Mouse (Mus musculus) liver, embryonic 11.5 days (tissue): ENCODE data around the gene Gm10160. TPM values are rescaled to one million over a fixed set of nuclear protein-coding genes. Genes with fewer than 3 reads are reported as not detected.
A peak's percentile ranks its signal among the peaks of the same experiment; 100 is the strongest.

ENCODE experiments used
- ATAC-seq: fragments of 200-750 bp; cut with Nextera tagmentation; replicated peaks from 2 replicates; pipeline ENCODE4 v1.8.0; 2017; ENCODE audit warnings: moderate number of reproducible peaks, mild to moderate bottlenecking, moderate TSS enrichment, moderate library complexity; ENCODE audit not compliant: low FRiP score
- DNase-seq: peaks from one replicate; pipeline ENCODE4 v3.0.0-alpha.2; 2017; ENCODE audit warnings: low spot score
- H3K27ac ChIP-seq: fragments of 300-500 bp; sonication (generic); 2 replicates; pipeline ENCODE4 v1.5.1; 2014; ENCODE audit warnings: mild to moderate bottlenecking, low read depth, low read length, control low read depth
- H3K27me3 ChIP-seq: fragments of 300-500 bp; sonication (generic); replicated peaks from 2 replicates; pipeline ENCODE4 v1.6.1; 2014; ENCODE audit warnings: low read length, mixed read lengths; ENCODE audit not compliant: control insufficient read depth, insufficient read depth
- H3K36me3 ChIP-seq: fragments of 300-500 bp; sonication (generic); 2 replicates; pipeline ENCODE4 v1.6.1; 2014; ENCODE audit warnings: mild to moderate bottlenecking, low read length, moderate library complexity, mixed read lengths; ENCODE audit not compliant: control insufficient read depth, insufficient read depth
- H3K4me1 ChIP-seq: fragments of 300-500 bp; sonication (generic); replicated peaks from 2 replicates; pipeline ENCODE4 v1.6.1; 2014; ENCODE audit warnings: low read length, mixed read lengths; ENCODE audit not compliant: control insufficient read depth, insufficient read depth
- H3K4me2 ChIP-seq: fragments of 300-500 bp; sonication (generic); 2 replicates; pipeline ENCODE4 v1.6.1; 2014; ENCODE audit warnings: mild to moderate bottlenecking, control low read depth, moderate library complexity
- H3K4me3 ChIP-seq: fragments of 300-500 bp; sonication (generic); 2 replicates; pipeline ENCODE4 v1.5.1; 2014; ENCODE audit warnings: low read depth, low read length, control low read depth
- H3K9ac ChIP-seq: fragments of 300-500 bp; sonication (generic); 2 replicates; pipeline ENCODE4 v1.6.1; 2014; ENCODE audit warnings: low read depth, low read length, control low read depth
- H3K9me3 ChIP-seq: fragments of 300-500 bp; sonication (generic); 2 replicates; pipeline ENCODE4 v1.6.1; 2016; ENCODE audit warnings: low read length, inconsistent platforms, mixed read lengths; ENCODE audit not compliant: control insufficient read depth
- WGBS: fragments of 180-500 bp; shearing (Covaris S2); extraction: QIAGEN DNeasy Blood & Tissue Kit; methylation state at CpG from one replicate; pipeline ENCODE4 v1.1.7; 2014; 5-methylcytosine and 5-hydroxymethylcytosine counted together
- polyA plus RNA-seq: library from polyadenylated mRNA; unstranded; fragments of >200 nt; fragmentation: Nextera tagmentation; extraction: Ambion mirVana; gene quantifications from 2 replicates; pipeline ENCODE4 v1.2.1, GENCODE M21; 2014

The Gm10160 gene
- polyA plus RNA-seq, 1 experiment from 2014 or later = not detected

- Histone ChIP-seq H3K4me2 (no peak overlapping the region; the same call in 1 of the 2 replicates), H3K27ac (no peak overlapping the region), H3K27me3 (peaks cover 52% of the 10 kb centered on the region), H3K9ac (no peak overlapping the region), H3K4me1 (peaks cover 13% of the 10 kb centered on the region), H3K9me3 (no peaks in the 10 kb centered on the region), H3K4me3 (no peak overlapping the region), H3K36me3 (no peaks in the 10 kb centered on the region)
- 60% methylated on average over 4 of the region's 4 CpGs for WGBS
- DNase-seq (no peak), ATAC-seq (no peak)
Measured at GRCm38 (mm10) chr7:81861921-81862320, 6.3 kb upstream of the Gm10160 start.

DNA sequence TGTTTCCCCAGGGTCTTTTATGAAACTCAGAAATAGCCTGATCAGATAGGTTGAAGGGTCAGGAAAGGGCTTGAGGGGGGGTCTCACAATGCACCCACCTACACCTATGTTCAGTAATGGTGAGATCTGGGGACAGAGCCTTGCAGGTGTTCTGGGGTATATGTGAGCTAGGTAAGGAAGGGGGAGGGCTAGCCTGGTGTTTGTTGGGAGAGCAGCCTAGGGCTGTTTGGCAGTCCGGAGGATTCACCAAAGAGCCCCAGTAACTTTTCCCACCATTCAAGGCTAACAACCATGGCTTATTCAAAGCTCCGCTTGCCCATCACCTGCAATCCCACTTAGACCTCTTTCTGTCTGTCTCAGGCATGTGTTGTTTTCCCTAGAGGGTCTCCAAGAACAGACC is 5.9 kb upstream of the Gm10160 start:
- Histone ChIP-seq H3K27ac (no peak overlapping the region), H3K36me3 (no peaks in the 10 kb centered on the region), H3K4me3 (no peak overlapping the region), H3K27me3 (peaks cover 54% of the 10 kb centered on the region), H3K4me2 (peak overlapping the region; percentile 17; the same call in 1 of the 2 replicates), H3K9me3 (no peaks in the 10 kb centered on the region), H3K9ac (no peak overlapping the region), H3K4me1 (peaks cover 13% of the 10 kb centered on the region)
- 84% methylated on average over 2 of the region's 2 CpGs for WGBS
- DNase-seq (no peak), ATAC-seq (no peak)

DNA sequence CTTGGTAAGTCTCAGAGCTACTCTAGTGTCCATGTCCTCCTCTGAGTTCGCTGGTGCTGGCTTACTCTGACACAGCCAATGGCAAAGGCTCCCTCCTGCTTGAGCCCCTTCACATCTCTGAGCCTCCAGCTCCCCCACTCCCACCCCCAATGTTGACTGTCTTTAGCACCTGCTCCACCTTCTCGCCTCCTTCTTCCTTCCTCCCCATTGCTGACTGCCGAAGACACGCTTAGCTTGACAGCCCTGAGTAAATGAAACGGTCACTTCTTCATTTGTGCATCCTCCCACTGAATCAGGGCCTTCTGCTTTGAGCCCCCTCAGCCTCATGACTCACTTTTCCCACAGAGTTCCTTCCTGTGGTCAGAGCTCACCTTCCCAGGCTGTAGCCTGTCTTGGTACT is 5.4 kb upstream of the Gm10160 start:
- Histone ChIP-seq H3K4me3 (no peak overlapping the region), H3K9me3 (no peaks in the 10 kb centered on the region), H3K27me3 (peaks cover 54% of the 10 kb centered on the region), H3K36me3 (no peaks in the 10 kb centered on the region), H3K9ac (no peak overlapping the region), H3K4me2 (peak overlapping the region; percentile 96; the same call in 1 of the 2 replicates), H3K27ac (no peak overlapping the region), H3K4me1 (peaks cover 13% of the 10 kb centered on the region)
- WGBS = 51% methylated on average over 5 of the region's 5 CpGs
- DNase-seq (no peak), ATAC-seq (no peak)

GRCm38 (mm10) chr7:81860071-81860470 is 4.5 kb upstream of the Gm10160 start:
- DNase-seq = no peak
- 0 out of 2 replicates have a peak overlapping the region, but pooled peaks have one; percentile 64 for H3K9ac ChIP-seq

GRCm38 (mm10) chr7:81858968-81859721 is 3.6 kb upstream of the Gm10160 start, which contains the start of gene Tm6sf1:
Gene Tm6sf1 (plus strand): TSS chr7:81859001.
- H3K27ac ChIP-seq = peak within 1 kb of the TSS; percentile 43
- peak within 1 kb of the TSS; percentile 65 for H3K4me3 ChIP-seq
- peaks cover 13% of the 10 kb centered on the region for H3K4me1 ChIP-seq
- peak within 1 kb of the TSS; percentile 96 for H3K4me2 ChIP-seq
- no peaks in the 10 kb centered on the region for H3K9me3 ChIP-seq
- H3K36me3 ChIP-seq = no peaks in the 10 kb centered on the region
- peak within 1 kb of the TSS; percentile 64 for H3K9ac ChIP-seq
- H3K27me3 ChIP-seq = peaks cover 54% of the 10 kb centered on the region
- 1% methylated on average over 64 of the region's 64 CpGs for WGBS
- DNase-seq (peak; percentile 62), ATAC-seq (peak; percentile 28; the same call in 1 of the 2 replicates)

More at GRCm38 (mm10) chr7:81860071-81860470, 4.5 kb upstream of the Gm10160 start:
- peaks cover 13% of the 10 kb centered on the region for H3K4me1 ChIP-seq
- peak overlapping the region; percentile 65 for H3K4me3 ChIP-seq
- H3K36me3 ChIP-seq = no peaks in the 10 kb centered on the region
- 23% methylated on average over 11 of the region's 11 CpGs for WGBS
- peak overlapping the region; percentile 46 for H3K27ac ChIP-seq
- 0 out of 2 replicates have a peak, but pooled peaks have one; percentile 29 for ATAC-seq
- peak overlapping the region; percentile 96 for H3K4me2 ChIP-seq
- peaks cover 54% of the 10 kb centered on the region for H3K27me3 ChIP-seq
- no peaks in the 10 kb centered on the region for H3K9me3 ChIP-seq

DNA sequence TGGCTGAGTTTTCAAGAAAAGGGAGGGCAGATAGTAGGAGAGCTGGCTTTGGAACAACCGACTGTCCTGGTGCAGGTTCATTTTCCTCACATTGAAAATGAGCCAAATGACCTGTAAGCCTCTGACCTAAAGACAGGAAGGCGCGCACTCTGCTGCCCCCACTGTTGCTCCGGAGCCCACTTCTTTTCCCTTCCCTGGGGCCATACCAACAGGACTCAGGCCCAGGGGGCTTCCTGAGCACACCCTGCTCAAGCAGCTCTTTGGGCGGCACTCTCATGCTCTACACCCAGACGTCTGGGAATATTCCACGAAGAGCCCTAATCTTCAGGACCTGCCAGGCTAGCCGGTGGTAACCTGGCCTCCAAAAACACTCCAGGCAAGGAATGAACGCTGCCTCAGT is 2.6 kb upstream of the Gm10160 start:
- Histone ChIP-seq H3K9me3 (no peaks in the 10 kb centered on the region), H3K36me3 (no peaks in the 10 kb centered on the region), H3K4me1 (peaks cover 13% of the 10 kb centered on the region), H3K27ac (no peak overlapping the region), H3K27me3 (peaks cover 54% of the 10 kb centered on the region), H3K4me2 (peak overlapping the region; percentile 96), H3K9ac (no peak overlapping the region), H3K4me3 (peak overlapping the region; percentile 65; the same call in 1 of the 2 replicates)
- 11% methylated on average over 9 of the region's 9 CpGs for WGBS
- ATAC-seq (no peak), DNase-seq (no peak)

- ATAC-seq (no peak), DNase-seq (no peak)
- Histone ChIP-seq H3K9ac (no peak overlapping the region), H3K4me2 (no peak overlapping the region), H3K27me3 (peaks cover 40% of the 10 kb centered on the region), H3K27ac (no peak overlapping the region), H3K36me3 (no peaks in the 10 kb centered on the region), H3K9me3 (no peaks in the 10 kb centered on the region), H3K4me1 (peaks cover 11% of the 10 kb centered on the region), H3K4me3 (no peak overlapping the region)
- WGBS = 74% methylated on average over 4 of the region's 4 CpGs
Measured at GRCm38 (mm10) chr7:81856221-81856620, 627 bp upstream of the Gm10160 start.

GRCm38 (mm10) chr7:81854568-81855307 is 856 bp downstream of the Gm10160 start:
- DNase-seq (no peak), ATAC-seq (peak; percentile 46; the same call in 1 of the 2 replicates)
- no peak overlapping the region for H3K27ac ChIP-seq
- H3K4me2 ChIP-seq = peak overlapping the region; percentile 53
- H3K4me3 ChIP-seq = no peak overlapping the region
- H3K9ac ChIP-seq = no peak overlapping the region
- H3K36me3 ChIP-seq = no peaks in the 10 kb centered on the region
- 38% methylated on average over 8 of the region's 8 CpGs for WGBS
- H3K9me3 ChIP-seq = no peaks in the 10 kb centered on the region
- peaks cover 11% of the 10 kb centered on the region for H3K4me1 ChIP-seq
- H3K27me3 ChIP-seq = peaks cover 28% of the 10 kb centered on the region
